Mouse (Mus musculus) right cerebral cortex, postnatal 4 days (tissue): Measurements from ENCODE around the gene Rassf6.

Experiments used
- DNase-seq: peaks from one replicate; pipeline ENCODE4 v3.0.0-alpha.2; 2022

Rassf6 gene

GRCm38 (mm10) chr5:90564161-90564560 lies 76.3 kb downstream of the Rassf6 start:
- DNase-seq = no peak

GRCm38 (mm10) chr5:90562880-90563279 lies 77.6 kb downstream of the Rassf6 start:
- DNase-seq = no peak

- no peak for DNase-seq
Observed at GRCm38 (mm10) chr5:90561721-90562275, 78.7 kb downstream of the Rassf6 start.

GRCm38 (mm10) chr5:90560743-90561142 lies 79.7 kb downstream of the Rassf6 start, which contains the start of gene 5830473C10Rik:
TSS of gene 5830473C10Rik (plus strand) at chr5:90561107.
- no peak for DNase-seq

GRCm38 (mm10) chr5:90556052-90556451 lies 84.4 kb downstream of the Rassf6 start:
- no peak for DNase-seq
